Mouse (Mus musculus): Measurements from ENCODE around the gene Gramd1b. TPM values are rescaled to one million over a fixed set of nuclear protein-coding genes. Genes with fewer than 3 reads are reported as not detected.

Gene Gramd1b
- polyA plus RNA-seq, 1 experiment: 41.2 TPM

GRCm38 (mm10) chr9:40472961-40473510, 58.1 kb downstream of the Gramd1b start:
- no peak for DNase-seq (ENCODE audit: low read depth)
- TF ChIP-seq CTCF (IDR thresholded peaks at IDR 0.05; ENCODE audit: borderline replicate concordance, extremely low read depth, insufficient read depth, insufficient read length) (no peak), POLR2A (IDR thresholded peaks at IDR 0.05; ENCODE audit: borderline replicate concordance, extremely low read depth, insufficient read depth, insufficient read length, poor library complexity, severe bottlenecking) (no peak)

GRCm38 (mm10) chr9:40469403-40470137, 61.6 kb downstream of the Gramd1b start:
- peak; percentile 66 for DNase-seq (ENCODE audit: low read depth)
- TF ChIP-seq POLR2A (IDR thresholded peaks at IDR 0.05; ENCODE audit: borderline replicate concordance, extremely low read depth, insufficient read depth, insufficient read length, poor library complexity, severe bottlenecking): no peak
- TF ChIP-seq CTCF (IDR thresholded peaks at IDR 0.05; ENCODE audit: borderline replicate concordance, extremely low read depth, insufficient read depth, insufficient read length): no peak

DNA sequence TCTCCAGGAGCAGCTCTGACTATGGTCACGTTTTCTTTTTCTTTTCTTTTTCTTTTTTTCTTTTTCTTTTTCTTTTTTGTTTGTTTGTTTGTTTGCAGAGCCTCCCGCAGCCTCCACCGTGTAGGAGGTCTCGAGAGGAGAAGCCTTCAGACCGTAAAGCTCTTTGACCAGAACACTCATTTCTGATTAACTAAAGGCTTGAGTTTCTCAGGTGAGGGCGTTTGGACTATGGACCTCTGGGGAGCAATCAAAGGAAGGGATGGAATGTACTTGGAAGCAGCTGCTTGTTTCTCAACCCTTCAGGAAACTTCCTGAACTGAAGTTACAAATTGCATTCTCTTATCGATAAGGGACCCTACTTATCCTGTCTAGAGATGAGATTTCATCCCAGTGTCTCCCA, 64.4 kb downstream of the Gramd1b start:
- TF ChIP-seq POLR2A (IDR thresholded peaks at IDR 0.05; ENCODE audit: borderline replicate concordance, extremely low read depth, insufficient read depth, insufficient read length, poor library complexity, severe bottlenecking): no peak
- no peak for TF ChIP-seq CTCF (IDR thresholded peaks at IDR 0.05; ENCODE audit: borderline replicate concordance, extremely low read depth, insufficient read depth, insufficient read length)
- DNase-seq (ENCODE audit: low read depth): no peak

DNA sequence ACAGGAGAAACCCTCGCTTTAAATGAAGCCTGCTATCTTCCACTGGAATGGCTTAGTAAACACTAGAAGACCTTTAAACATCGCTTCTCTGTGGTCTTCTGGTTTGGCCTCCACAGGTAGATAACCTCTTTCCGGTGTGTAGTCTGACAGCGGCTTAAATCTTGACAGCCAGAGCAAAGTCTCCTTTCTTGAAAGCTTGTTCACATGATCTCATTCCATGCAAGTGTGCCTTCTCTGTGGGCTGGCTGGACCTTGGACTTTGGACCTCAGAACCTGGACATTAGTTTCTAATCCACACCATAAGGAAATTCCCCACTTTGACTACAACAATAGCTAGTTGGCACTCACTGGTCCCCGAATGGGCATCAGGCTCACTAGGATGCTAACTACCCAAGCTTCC, 65.6 kb downstream of the Gramd1b start:
- TF ChIP-seq CTCF (IDR thresholded peaks at IDR 0.05; ENCODE audit: borderline replicate concordance, extremely low read depth, insufficient read depth, insufficient read length) (no peak), POLR2A (IDR thresholded peaks at IDR 0.05; ENCODE audit: borderline replicate concordance, extremely low read depth, insufficient read depth, insufficient read length, poor library complexity, severe bottlenecking) (no peak)
- no peak for DNase-seq (ENCODE audit: low read depth)

DNA sequence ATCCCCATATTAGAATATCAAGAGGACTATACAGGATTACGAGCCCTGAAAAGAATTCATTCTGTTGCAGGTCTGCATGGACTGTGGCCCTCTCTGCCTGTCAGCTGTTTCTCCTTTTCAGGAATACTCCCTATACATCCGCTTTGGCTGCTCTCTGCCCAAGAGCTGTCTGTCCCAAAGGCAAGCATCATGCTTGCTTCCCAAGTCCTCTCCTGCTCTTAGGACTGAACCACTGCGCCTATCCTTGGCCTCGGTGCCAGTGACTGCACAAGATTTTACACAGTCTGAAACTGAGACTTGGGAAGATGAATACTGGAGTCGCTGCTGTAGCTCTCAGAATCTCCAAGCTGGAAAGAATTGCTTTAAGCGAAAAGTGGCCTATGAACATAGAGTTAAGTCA, 68.8 kb downstream of the Gramd1b start:
- TF ChIP-seq CTCF (IDR thresholded peaks at IDR 0.05; ENCODE audit: borderline replicate concordance, extremely low read depth, insufficient read depth, insufficient read length) (no peak), POLR2A (IDR thresholded peaks at IDR 0.05; ENCODE audit: borderline replicate concordance, extremely low read depth, insufficient read depth, insufficient read length, poor library complexity, severe bottlenecking) (no peak)
- DNase-seq (ENCODE audit: low read depth): no peak

DNA sequence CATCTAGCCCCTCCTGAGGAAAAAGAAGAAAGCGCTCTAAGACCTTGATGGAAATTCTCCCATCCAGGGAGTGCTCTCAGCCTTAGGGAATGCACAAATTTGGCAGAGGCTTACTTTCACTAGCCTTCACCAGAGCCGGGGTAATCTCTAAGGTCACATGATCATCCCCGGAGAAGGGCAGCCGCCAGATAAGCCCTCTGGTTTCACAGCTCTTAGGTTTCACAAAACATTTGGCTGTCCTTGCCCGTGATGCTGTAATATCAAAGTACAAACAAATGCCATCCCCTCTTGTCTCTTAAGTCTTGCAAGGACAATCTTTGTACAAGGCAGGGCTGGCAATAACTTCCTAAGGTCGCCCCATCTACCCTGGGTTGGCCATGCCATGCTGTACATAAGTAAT, 70.4 kb downstream of the Gramd1b start:
- TF ChIP-seq CTCF (IDR thresholded peaks at IDR 0.05; ENCODE audit: borderline replicate concordance, extremely low read depth, insufficient read depth, insufficient read length) (no peak), POLR2A (IDR thresholded peaks at IDR 0.05; ENCODE audit: borderline replicate concordance, extremely low read depth, insufficient read depth, insufficient read length, poor library complexity, severe bottlenecking) (no peak)

DNA sequence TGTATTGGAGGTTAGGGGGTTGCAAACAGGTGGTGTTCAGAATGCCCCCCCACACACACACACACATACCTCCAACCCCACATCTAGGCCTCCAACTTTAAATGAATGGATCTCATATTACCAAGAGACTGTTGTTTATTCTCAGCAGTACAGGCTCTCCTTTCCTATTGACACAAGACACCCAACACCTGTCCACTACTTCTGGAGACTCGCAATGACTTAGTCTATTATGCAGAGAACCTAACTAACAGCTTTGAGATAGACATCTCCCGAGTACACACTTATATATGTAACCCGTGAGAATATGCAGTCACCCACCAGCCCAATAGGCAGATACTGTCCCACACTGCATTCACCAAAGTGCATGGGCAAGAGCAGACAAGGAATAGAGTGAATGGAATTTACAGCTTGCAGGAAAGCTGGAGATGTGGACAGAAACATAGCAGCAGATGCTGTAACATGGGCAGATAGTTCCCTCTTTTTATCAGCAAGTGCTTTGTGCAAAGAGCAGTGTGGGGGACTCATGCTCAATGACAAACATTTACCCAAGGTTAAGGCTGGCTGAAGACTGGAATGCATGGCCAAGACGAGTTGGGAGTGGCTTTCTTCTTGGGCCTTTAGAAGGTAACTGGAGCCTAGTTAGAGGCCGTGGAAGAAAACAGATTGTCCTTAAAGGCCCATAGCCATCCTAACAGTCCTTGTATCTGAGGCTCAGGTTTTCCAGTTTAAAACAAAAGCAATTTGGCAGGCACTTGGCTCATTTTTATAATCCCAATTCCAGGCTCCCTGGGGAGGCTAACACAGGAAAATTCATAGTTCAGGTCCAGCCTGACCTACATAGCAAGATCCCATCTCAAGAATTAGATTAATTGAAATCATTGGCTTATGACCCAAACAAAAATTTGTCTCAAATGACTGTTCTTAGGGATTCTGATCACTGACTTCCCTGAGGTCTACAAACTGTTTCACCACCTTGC, 71.6 kb downstream of the Gramd1b start:
- DNase-seq (ENCODE audit: low read depth): no peak
- no peak for TF ChIP-seq POLR2A (IDR thresholded peaks at IDR 0.05; ENCODE audit: borderline replicate concordance, extremely low read depth, insufficient read depth, insufficient read length, poor library complexity, severe bottlenecking)
- no peak for TF ChIP-seq CTCF (IDR thresholded peaks at IDR 0.05; ENCODE audit: borderline replicate concordance, extremely low read depth, insufficient read depth, insufficient read length)

More for the DNA sequence above, 70.4 kb downstream of the Gramd1b start:
- DNase-seq (ENCODE audit: low read depth): no peak

GRCm38 (mm10) chr9:40458559-40459303, 72.5 kb downstream of the Gramd1b start:
- no peak for DNase-seq (ENCODE audit: low read depth)
- TF ChIP-seq POLR2A (IDR thresholded peaks at IDR 0.05; ENCODE audit: borderline replicate concordance, extremely low read depth, insufficient read depth, insufficient read length, poor library complexity, severe bottlenecking): no peak
- no peak for TF ChIP-seq CTCF (IDR thresholded peaks at IDR 0.05; ENCODE audit: borderline replicate concordance, extremely low read depth, insufficient read depth, insufficient read length)

GRCm38 (mm10) chr9:40457448-40457847, 73.7 kb downstream of the Gramd1b start:
- TF ChIP-seq CTCF (IDR thresholded peaks at IDR 0.05; ENCODE audit: borderline replicate concordance, extremely low read depth, insufficient read depth, insufficient read length) (no peak), POLR2A (IDR thresholded peaks at IDR 0.05; ENCODE audit: borderline replicate concordance, extremely low read depth, insufficient read depth, insufficient read length, poor library complexity, severe bottlenecking) (no peak)
- no peak for DNase-seq (ENCODE audit: low read depth)

- peak; percentile 89 for DNase-seq (ENCODE audit: low read depth)
- TF ChIP-seq POLR2A (IDR thresholded peaks at IDR 0.05; ENCODE audit: borderline replicate concordance, extremely low read depth, insufficient read depth, insufficient read length, poor library complexity, severe bottlenecking): no peak
- no peak for TF ChIP-seq CTCF (IDR thresholded peaks at IDR 0.05; ENCODE audit: borderline replicate concordance, extremely low read depth, insufficient read depth, insufficient read length)
Observed at GRCm38 (mm10) chr9:40456191-40456590, 75.0 kb downstream of the Gramd1b start.

Data from brain, embryonic 14.5 days (tissue).